Mouse (Mus musculus): ENCODE data around the gene Miga1.
A peak's percentile ranks its signal among the peaks of the same experiment; 100 is the strongest.

Miga1 gene

DNA sequence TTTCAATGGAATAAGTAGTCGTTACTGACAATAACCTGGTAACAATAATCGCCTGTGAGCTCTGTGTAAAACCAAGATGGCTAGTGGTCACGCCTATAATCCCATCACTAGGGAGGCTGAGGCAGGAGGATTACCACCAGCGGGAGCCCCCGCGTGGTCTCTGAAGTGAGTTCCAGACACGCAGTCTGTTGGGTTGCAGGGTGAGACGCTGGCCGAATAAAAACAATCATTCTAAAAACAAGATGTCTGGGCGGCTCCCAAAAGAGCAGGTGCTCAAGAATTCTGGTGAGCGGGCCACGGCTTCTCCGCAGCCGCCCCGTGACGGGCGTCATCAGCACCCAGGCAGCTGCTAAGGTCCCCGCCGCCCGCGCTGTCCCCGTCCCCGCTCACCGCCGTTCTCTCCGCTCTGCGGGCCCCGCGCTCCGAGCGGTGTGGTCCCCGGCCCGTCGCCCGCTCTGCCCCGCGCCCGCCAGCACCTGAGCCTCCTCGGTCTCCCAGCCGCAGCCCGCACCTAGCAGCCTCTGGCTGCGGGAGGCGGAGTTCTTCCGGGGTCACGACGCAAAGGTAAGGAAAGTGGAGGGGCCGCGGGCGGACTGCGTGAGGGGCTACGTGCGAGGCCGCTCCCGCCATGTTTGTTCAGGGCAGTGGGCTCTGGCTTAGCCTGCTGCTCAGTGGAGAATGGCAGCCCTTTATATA, at the start of gene Miga1:
TSS of gene Miga1 (minus strand) at position 546 of the 696 bp plus-strand sequence.
- DNase-seq (ENCODE audit: low read depth) = no peak

DNA sequence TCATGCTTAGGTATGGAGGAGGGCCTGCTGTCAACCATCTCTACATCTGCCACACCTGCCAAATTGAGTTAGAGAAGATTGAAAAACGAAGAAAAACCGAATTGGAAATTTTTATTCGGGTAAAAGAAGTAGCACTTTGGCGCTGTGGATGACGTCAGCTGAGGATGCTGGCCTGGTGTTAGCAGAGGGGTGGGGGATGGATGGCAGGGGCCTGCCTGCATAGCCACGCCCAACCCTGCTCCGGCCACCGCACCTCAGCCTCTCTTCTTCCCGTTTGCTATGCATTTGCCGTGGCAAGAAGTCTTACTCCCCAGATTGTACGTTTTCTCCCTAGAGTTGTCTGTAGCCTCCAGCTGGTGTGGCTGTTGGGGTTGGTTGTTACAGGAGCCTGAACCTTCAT, 43.9 kb upstream of the Miga1 start:
- no peak for DNase-seq (ENCODE audit: low read depth)

GRCm38 (mm10) chr3:152376063-152376462, 35.9 kb upstream of the Miga1 start:
- DNase-seq (ENCODE audit: low read depth) = no peak

- no peak for DNase-seq (ENCODE audit: low read depth)
Observed at GRCm38 (mm10) chr3:152364181-152364580, 24.0 kb upstream of the Miga1 start.

DNA sequence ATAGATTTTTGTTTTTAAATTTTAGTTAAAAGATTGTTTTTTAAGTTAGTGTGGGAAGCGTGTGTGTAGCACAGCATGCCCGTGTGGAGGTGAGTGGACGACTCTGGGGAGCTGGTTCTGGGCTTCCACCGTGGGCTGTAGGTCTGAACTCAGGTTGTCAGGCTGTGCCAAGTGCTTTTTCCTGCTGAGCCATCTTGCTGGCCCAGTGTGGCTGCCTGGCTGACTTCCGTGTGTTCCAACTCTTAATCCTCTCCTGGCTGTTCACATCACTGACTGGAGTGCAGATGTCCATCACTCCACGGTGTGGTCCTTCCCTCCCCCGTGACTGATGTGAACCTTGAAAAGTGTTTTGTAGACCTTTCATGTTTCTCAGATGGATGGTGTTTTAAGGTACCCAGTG, 18.9 kb upstream of the Miga1 start:
- DNase-seq (ENCODE audit: low read depth) = no peak

- no peak for DNase-seq (ENCODE audit: low read depth)
Observed at GRCm38 (mm10) chr3:152356751-152357150, 16.5 kb upstream of the Miga1 start.

GRCm38 (mm10) chr3:152355361-152355760, 15.2 kb upstream of the Miga1 start:
- no peak for DNase-seq (ENCODE audit: low read depth)

DNA sequence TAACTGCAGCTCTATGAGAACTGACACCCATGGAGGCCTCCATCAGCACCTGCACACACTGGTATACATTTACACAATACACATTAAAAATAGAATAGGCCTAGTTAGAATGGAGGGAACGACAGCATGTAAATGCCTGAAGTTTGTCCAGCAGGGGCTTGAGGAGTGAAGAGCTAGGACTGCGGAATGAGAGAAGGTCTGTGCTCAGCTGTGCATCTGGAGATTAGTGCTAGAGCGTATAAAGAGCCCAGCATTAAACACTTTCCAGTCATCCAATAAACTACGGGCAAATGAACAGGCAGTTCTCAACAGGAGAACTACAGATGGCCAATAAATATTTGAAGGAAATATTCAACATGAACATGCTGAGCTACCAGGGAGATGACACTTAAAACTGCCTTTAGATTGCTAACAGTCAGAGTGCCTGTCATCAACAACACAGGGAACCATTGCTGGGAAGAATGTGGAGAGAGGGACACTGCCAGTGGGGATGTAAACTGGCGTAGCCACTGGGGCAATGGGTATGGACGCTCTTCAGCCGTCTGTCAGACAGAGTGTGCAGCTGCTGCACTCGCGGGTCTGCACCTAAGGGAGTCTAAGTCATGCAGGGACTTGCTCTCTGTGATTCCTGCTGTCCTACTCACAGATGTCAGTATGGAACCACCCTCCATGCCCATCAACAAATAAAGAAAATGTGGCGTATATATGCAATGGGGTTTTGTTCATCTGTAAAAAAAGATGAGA, 13.4 kb upstream of the Miga1 start:
- no peak for DNase-seq (ENCODE audit: low read depth)

GRCm38 (mm10) chr3:152352289-152352688, 12.1 kb upstream of the Miga1 start:
- no peak for DNase-seq (ENCODE audit: low read depth)

GRCm38 (mm10) chr3:152350966-152351365, 10.8 kb upstream of the Miga1 start:
- no peak for DNase-seq (ENCODE audit: low read depth)

DNA sequence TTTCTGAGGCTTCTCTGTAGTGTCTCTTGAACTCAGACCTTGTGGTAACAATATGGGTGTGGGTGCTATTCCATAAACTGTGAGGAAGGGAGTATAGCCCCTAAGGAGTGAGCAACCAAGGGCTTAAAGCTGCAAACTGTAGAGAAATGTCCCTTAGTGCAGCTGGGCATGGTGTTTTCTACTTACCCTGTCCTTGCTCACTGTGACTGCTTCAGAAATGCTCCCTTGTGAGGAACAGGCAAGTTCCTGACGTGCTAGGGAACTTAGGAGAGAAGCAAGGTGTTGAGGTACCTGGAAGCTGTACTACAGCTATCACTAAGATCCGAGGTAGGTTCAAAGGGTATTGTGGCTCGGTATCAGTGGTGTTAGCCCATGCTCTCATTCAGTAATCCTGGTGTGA, 10.2 kb upstream of the Miga1 start:
- no peak for DNase-seq (ENCODE audit: low read depth)

- DNase-seq (ENCODE audit: low read depth) = no peak
Observed at GRCm38 (mm10) chr3:152348011-152348830, 8.0 kb upstream of the Miga1 start.

GRCm38 (mm10) chr3:152347227-152347626, 7.0 kb upstream of the Miga1 start:
- no peak for DNase-seq (ENCODE audit: low read depth)

- DNase-seq (ENCODE audit: low read depth) = peak; percentile 15
Observed at GRCm38 (mm10) chr3:152346633-152347141, 6.5 kb upstream of the Miga1 start.

GRCm38 (mm10) chr3:152345732-152346632, 5.8 kb upstream of the Miga1 start, which contains the start of gene Usp33:
Usp33 (plus strand) TSS chr3:152346478.
- peak; percentile 68 for DNase-seq (ENCODE audit: low read depth)

- no peak for DNase-seq (ENCODE audit: low read depth)
Observed at GRCm38 (mm10) chr3:152342961-152343517, 2.8 kb upstream of the Miga1 start.

DNA sequence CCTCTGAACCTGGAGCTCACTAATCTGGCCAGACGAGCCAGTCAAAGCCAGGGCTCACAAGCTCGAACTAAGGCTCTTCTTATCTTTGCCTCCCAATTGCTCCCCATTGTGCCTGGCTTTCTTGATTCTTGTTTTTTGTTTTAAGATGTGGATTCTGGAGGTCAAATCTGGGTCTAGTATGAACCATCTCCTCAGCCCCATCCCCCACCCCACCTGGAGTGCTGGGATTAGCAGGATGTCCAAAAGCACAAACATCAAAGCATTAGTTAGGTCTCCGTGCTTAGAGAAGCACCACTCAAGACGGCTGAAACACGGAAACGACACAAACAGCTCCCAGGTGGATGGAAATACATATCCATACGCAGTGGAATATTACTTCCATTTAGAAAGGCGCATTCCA, 4.1 kb downstream of the Miga1 start:
- no peak for DNase-seq (ENCODE audit: low read depth)

DNA sequence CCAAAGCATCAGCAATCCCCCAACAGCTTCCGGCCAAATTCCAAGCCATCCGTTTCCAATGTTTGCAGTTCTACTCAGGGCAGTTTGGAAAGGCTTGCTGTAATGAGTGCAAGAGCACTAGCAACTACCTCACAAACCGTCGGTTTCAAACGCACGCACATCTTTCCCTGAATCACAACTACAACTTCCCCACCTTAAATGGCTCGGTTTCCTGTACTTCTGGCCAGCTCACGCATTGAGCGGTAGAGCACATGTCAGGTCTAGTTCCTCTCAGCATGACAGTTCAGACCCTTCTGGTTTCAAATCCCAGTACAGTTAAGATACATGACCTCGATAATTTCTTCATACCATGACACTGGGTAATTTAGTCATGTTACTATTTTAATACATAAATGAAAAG, 6.6 kb downstream of the Miga1 start:
- no peak for DNase-seq (ENCODE audit: low read depth)

DNA sequence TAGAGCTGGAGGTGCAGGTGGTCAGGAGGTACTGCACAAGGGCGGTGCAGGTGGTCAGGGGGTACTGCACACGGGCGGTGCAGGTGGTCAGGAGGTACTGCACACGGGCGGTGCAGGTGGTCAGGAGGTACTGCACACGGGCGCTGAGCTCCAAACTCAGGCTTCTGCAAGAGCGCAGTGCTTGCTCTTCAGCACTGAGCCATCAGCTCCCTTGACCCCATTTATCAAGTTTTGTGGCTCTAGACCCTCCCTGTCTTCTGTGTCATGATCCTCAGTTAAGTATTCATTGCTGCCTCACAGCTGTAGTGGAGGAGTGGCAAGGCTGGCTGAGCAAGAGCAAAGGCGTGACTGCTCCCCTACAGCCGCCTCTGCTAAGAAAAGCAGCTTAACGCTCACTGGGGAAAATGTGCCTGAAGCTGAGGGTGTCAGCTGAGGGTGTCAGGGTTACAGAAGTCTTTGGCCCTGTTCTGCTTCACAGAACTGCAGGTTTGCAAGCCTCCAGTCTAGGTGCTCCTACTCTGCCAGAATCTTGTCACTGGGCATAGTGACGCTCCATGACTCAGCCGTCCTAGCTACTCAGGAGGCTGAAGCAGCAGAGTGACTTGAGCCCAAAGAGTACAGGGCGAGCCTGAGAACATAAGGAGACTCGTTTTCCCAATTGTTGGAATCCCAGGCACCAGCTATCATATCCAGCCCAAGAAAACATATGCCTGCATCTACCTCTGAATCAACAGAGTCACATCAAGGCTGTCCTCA, 7.5 kb downstream of the Miga1 start:
- DNase-seq (ENCODE audit: low read depth) = no peak

DNA sequence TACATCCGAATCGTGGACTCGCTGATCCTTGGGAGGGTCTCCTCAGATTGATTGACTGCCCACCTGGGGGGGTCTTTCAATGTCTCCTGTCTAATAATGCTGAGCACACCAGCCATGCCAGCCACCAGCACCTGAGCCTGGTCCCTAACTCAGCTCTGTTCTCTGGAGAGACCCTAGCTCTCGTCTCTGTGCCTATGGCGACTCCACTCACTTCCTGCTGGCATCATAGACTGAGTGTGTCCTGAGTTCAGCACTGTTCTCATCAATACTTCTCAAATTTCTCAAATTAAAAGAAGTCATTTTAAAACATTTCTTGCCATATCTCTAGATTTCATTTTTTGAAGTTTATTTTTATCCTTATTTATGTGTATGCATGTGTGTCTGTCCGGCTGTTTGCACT, 8.1 kb downstream of the Miga1 start:
- DNase-seq (ENCODE audit: low read depth) = no peak
